Mouse (Mus musculus): ENCODE measurements around the gene Prodh2. TPM values are rescaled to one million over a fixed set of nuclear protein-coding genes. Genes with fewer than 3 reads are reported as not detected.
A peak's percentile ranks its signal among the peaks of the same experiment; 100 is the strongest.

The Prodh2 gene
- polyA plus RNA-seq, 1 experiment from 2014 or later = not detected

- Histone ChIP-seq H3K4me2 (ENCODE audit: low read length) (peak overlapping the region; percentile 77), H3K27me3 (replicated peaks; ENCODE audit: control insufficient read depth, insufficient read depth, low read length) (no peaks in the 10 kb centered on the region), H3K4me3 (replicated peaks; ENCODE audit: low read length) (peak overlapping the region; percentile 84), H3K9ac (replicated peaks; ENCODE audit: low read depth, low read length) (peak overlapping the region; percentile 90), H3K36me3 (ENCODE audit: control insufficient read depth, insufficient read depth) (peaks cover 19% of the 10 kb centered on the region), H3K27ac (ENCODE audit: low read length) (peak overlapping the region; percentile 93), H3K9me3 (ENCODE audit: control insufficient read depth, low read length) (no peaks in the 10 kb centered on the region), H3K4me1 (replicated peaks; ENCODE audit: control insufficient read depth, insufficient read depth, low read length) (peaks cover 35% of the 10 kb centered on the region)
- ATAC-seq = peak; percentile 55
- 1% methylated on average over 26 of the region's 26 CpGs for WGBS
These were observed 40.7 kb downstream of the Prodh2 start for GRCm38 (mm10) chr7:30533941-30534632.

GRCm38 (mm10) chr7:30534633-30535577, 41.5 kb downstream of the Prodh2 start, which contains the start of gene Arhgap33:
Gene Arhgap33, minus strand, starts transcription at chr7:30535060.
- under 1% methylated on average over 76 of the region's 84 CpGs for WGBS
- peaks cover 20% of the 10 kb centered on the region for H3K36me3 ChIP-seq (ENCODE audit: control insufficient read depth, insufficient read depth)

DNA sequence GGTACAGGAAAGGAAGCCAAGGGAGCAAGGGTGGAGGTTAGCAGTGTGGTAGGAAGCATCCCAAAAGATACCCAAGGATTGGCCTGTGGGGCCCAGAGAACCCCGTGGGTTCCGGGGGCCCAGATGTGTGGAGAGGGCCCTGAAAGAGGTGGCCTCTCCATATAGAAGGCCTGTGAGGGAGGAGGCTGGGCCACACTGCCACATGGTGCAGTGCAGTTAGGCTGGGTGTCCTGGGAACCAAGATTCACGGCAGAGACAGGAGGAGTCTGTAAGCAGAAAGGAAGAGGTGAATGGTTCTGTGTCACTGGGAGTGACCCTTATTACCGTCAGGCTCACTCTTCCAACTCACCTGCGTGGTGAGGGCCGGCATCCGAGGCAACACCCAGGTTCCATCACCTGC, 47.1 kb downstream of the Prodh2 start:
- Histone ChIP-seq H3K4me1 (replicated peaks; ENCODE audit: control insufficient read depth, insufficient read depth, low read length) (peaks cover 5% of the 10 kb centered on the region), H3K9ac (replicated peaks; ENCODE audit: low read depth, low read length) (no peak overlapping the region), H3K36me3 (ENCODE audit: control insufficient read depth, insufficient read depth) (peaks cover 11% of the 10 kb centered on the region), H3K9me3 (ENCODE audit: control insufficient read depth, low read length) (no peaks in the 10 kb centered on the region), H3K27me3 (replicated peaks; ENCODE audit: control insufficient read depth, insufficient read depth, low read length) (no peaks in the 10 kb centered on the region), H3K4me2 (ENCODE audit: low read length) (no peak overlapping the region), H3K4me3 (replicated peaks; ENCODE audit: low read length) (no peak overlapping the region), H3K27ac (ENCODE audit: low read length) (no peak overlapping the region)
- ATAC-seq = no peak
- 93% methylated on average over 7 of the region's 7 CpGs for WGBS

More at GRCm38 (mm10) chr7:30534633-30535577, 41.5 kb downstream of the Prodh2 start, which contains the start of gene Arhgap33:
- H3K4me2 ChIP-seq (ENCODE audit: low read length) = peak within 1 kb of the TSS; percentile 77
- peak; percentile 87 for ATAC-seq
- peak within 1 kb of the TSS; percentile 90 for H3K9ac ChIP-seq (replicated peaks; ENCODE audit: low read depth, low read length)
- H3K27me3 ChIP-seq (replicated peaks; ENCODE audit: control insufficient read depth, insufficient read depth, low read length) = no peaks in the 10 kb centered on the region
- peak within 1 kb of the TSS; percentile 84 for H3K4me3 ChIP-seq (replicated peaks; ENCODE audit: low read length)
- H3K9me3 ChIP-seq (ENCODE audit: control insufficient read depth, low read length) = no peaks in the 10 kb centered on the region
- peaks cover 35% of the 10 kb centered on the region for H3K4me1 ChIP-seq (replicated peaks; ENCODE audit: control insufficient read depth, insufficient read depth, low read length)
- peak within 1 kb of the TSS; percentile 95 for H3K27ac ChIP-seq (ENCODE audit: low read length)

DNA sequence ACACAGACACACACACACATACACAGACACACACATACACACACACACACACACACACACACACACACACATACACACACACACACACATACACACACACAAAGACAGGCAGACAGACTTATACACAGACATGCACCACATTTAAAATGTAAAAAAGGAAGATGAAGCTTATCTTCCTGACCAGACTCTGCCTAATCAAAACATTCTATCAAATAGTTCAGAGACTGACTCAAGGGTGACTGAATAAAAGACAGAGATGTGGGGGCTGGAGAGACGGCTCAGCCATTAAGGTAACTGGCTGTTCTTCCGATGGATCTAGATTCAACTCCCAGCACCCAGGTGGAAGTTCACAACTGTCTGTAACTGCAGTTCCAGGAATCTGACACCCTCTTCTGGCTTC, 50.9 kb downstream of the Prodh2 start:
- H3K9ac ChIP-seq (replicated peaks; ENCODE audit: low read depth, low read length) = no peak overlapping the region
- 93% methylated on average over 2 of the region's 2 CpGs for WGBS
- no peaks in the 10 kb centered on the region for H3K9me3 ChIP-seq (ENCODE audit: control insufficient read depth, low read length)
- peaks cover 12% of the 10 kb centered on the region for H3K36me3 ChIP-seq (ENCODE audit: control insufficient read depth, insufficient read depth)
- no peak overlapping the region for H3K27ac ChIP-seq (ENCODE audit: low read length)
- no peak overlapping the region for H3K4me3 ChIP-seq (replicated peaks; ENCODE audit: low read length)
- no peaks in the 10 kb centered on the region for H3K4me1 ChIP-seq (replicated peaks; ENCODE audit: control insufficient read depth, insufficient read depth, low read length)
- ATAC-seq = no peak
- no peaks in the 10 kb centered on the region for H3K27me3 ChIP-seq (replicated peaks; ENCODE audit: control insufficient read depth, insufficient read depth, low read length)
- no peak overlapping the region for H3K4me2 ChIP-seq (ENCODE audit: low read length)

GRCm38 (mm10) chr7:30549880-30550279, 56.5 kb downstream of the Prodh2 start:
- 94% methylated on average over 2 of the region's 2 CpGs for WGBS
- Histone ChIP-seq H3K27ac (ENCODE audit: low read length) (no peak overlapping the region), H3K4me3 (replicated peaks; ENCODE audit: low read length) (no peak overlapping the region), H3K9ac (replicated peaks; ENCODE audit: low read depth, low read length) (no peak overlapping the region), H3K36me3 (ENCODE audit: control insufficient read depth, insufficient read depth) (peaks cover 7% of the 10 kb centered on the region), H3K4me1 (replicated peaks; ENCODE audit: control insufficient read depth, insufficient read depth, low read length) (peaks cover 16% of the 10 kb centered on the region), H3K27me3 (replicated peaks; ENCODE audit: control insufficient read depth, insufficient read depth, low read length) (no peaks in the 10 kb centered on the region), H3K4me2 (ENCODE audit: low read length) (no peak overlapping the region), H3K9me3 (ENCODE audit: control insufficient read depth, low read length) (no peaks in the 10 kb centered on the region)
- no peak for ATAC-seq

- H3K4me2 ChIP-seq (ENCODE audit: low read length) = no peak overlapping the region
- no peak overlapping the region for H3K4me3 ChIP-seq (replicated peaks; ENCODE audit: low read length)
- no peak overlapping the region for H3K27ac ChIP-seq (ENCODE audit: low read length)
- no peaks in the 10 kb centered on the region for H3K27me3 ChIP-seq (replicated peaks; ENCODE audit: control insufficient read depth, insufficient read depth, low read length)
- no peak overlapping the region for H3K9ac ChIP-seq (replicated peaks; ENCODE audit: low read depth, low read length)
- WGBS = 100% methylated on average over 1 of the region's 1 CpGs
- no peak for ATAC-seq
- H3K36me3 ChIP-seq (ENCODE audit: control insufficient read depth, insufficient read depth) = peaks cover 9% of the 10 kb centered on the region
- H3K4me1 ChIP-seq (replicated peaks; ENCODE audit: control insufficient read depth, insufficient read depth, low read length) = peaks cover 16% of the 10 kb centered on the region
- H3K9me3 ChIP-seq (ENCODE audit: control insufficient read depth, low read length) = no peaks in the 10 kb centered on the region
These were observed 57.2 kb downstream of the Prodh2 start for GRCm38 (mm10) chr7:30550603-30551002.

GRCm38 (mm10) chr7:30551445-30552101, 58.2 kb downstream of the Prodh2 start:
- Histone ChIP-seq H3K4me3 (replicated peaks; ENCODE audit: low read length) (peak overlapping the region; percentile 75), H3K9ac (replicated peaks; ENCODE audit: low read depth, low read length) (peak overlapping the region; percentile 74), H3K4me1 (replicated peaks; ENCODE audit: control insufficient read depth, insufficient read depth, low read length) (peaks cover 16% of the 10 kb centered on the region), H3K4me2 (ENCODE audit: low read length) (peak overlapping the region; percentile 48), H3K9me3 (ENCODE audit: control insufficient read depth, low read length) (no peaks in the 10 kb centered on the region), H3K36me3 (ENCODE audit: control insufficient read depth, insufficient read depth) (peaks cover 11% of the 10 kb centered on the region; the same call in 1 of the 2 replicates), H3K27me3 (replicated peaks; ENCODE audit: control insufficient read depth, insufficient read depth, low read length) (no peaks in the 10 kb centered on the region), H3K27ac (ENCODE audit: low read length) (peak overlapping the region; percentile 99)
- peak; percentile 70 for ATAC-seq
- WGBS = 3% methylated on average over 10 of the region's 10 CpGs

DNA sequence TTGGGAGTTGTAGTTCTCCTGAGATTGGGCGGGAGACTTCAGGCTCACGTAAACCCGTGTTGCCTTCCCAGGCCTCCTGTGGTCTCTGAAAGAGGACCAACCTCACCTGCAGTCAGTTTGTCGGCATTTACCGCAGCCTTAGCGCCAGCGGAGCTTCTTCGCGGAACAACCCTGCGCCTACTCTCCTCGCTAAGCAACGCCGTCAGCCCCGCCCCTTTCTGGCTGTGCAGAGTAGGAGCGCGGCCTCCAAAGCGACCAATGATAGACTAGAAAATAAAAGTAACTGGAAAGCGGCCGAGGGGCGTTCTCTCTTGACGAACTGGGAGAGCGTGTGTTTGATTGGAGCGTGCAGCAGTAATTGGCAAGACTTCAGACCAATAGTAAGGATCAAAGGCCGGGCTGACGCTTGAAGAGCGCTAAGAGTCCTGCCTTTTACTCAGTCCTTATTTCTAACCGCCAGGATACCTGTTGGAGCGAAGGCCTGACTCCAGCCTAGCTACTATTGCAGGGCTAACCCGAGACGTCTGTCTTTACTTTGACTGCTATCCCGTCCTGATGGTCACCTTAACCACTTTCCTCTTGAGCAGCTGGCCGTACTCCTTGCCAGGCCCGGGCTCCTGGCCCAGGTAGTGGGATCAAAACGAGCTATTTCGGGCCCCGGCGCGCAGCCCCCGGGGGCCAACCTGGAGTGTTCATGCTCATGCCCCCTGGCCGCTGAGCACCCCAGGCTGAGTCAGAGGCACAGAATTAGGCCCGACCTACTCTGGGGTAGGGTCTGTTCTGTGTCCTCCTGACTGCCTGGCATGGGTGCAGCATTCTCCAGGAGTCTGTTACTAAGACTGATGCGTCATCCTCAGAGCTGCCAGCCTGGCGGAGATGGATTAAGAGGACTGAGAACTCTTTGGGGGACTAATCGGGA, 58.9 kb downstream of the Prodh2 start, which contains the start of the genes Hspb6 and Proser3:
Gene Hspb6, plus strand, starts transcription at position 77 of the 919 bp plus-strand sequence.
Gene Proser3, minus strand, starts transcription at position 198 of the 919 bp plus-strand sequence.
- Histone ChIP-seq H3K9ac (replicated peaks; ENCODE audit: low read depth, low read length) (peak within 1 kb of the TSS; percentile 74), H3K36me3 (ENCODE audit: control insufficient read depth, insufficient read depth) (peaks cover 16% of the 10 kb centered on the region; the same call in 1 of the 2 replicates), H3K4me3 (replicated peaks; ENCODE audit: low read length) (peak within 1 kb of the TSS; percentile 75), H3K9me3 (ENCODE audit: control insufficient read depth, low read length) (no peaks in the 10 kb centered on the region), H3K27me3 (replicated peaks; ENCODE audit: control insufficient read depth, insufficient read depth, low read length) (no peaks in the 10 kb centered on the region), H3K4me2 (ENCODE audit: low read length) (peak within 1 kb of the TSS; percentile 96), H3K27ac (ENCODE audit: low read length) (peak within 1 kb of the TSS; percentile 99), H3K4me1 (replicated peaks; ENCODE audit: control insufficient read depth, insufficient read depth, low read length) (peaks cover 16% of the 10 kb centered on the region)
- under 1% methylated on average over 44 of the region's 44 CpGs for WGBS
- ATAC-seq = peak; percentile 96
